Mouse (Mus musculus) liver, postnatal 0 days (tissue): Measurements from ENCODE around the gene Fbxl8.
"Not testable (repeated sequence)": the region's sequence is repeated elsewhere in the genome, so short reads cannot be mapped to it uniquely, and the experiment has no call there.

Experiments
- CTCF ChIP-seq: sonication (generic); IDR thresholded peaks from 2 replicates; pipeline ENCODE4 v1.5.1; 2016; ENCODE audit warnings: antibody characterized with exemption, low read depth
- EP300 ChIP-seq: IDR thresholded peaks from 2 replicates; pipeline ENCODE4 v1.6.1; 2016; ENCODE audit warnings: antibody characterized with exemption, low read depth, mild to moderate bottlenecking

GRCm38 (mm10) chr8:105232321-105232693 is 32.1 kb upstream of the Fbxl8 start:
- not testable (repeated sequence) for TF ChIP-seq CTCF, EP300
